Mouse (Mus musculus): ENCODE results near the gene Pdzk1ip1.

- TF ChIP-seq MAFK (IDR thresholded peaks at IDR 0.05; ENCODE audit: insufficient read depth, low read depth, low read length) (no peak), CHD2 (IDR thresholded peaks at IDR 0.05; ENCODE audit: low read depth, low read length) (no peak)
Measured at GRCm38 (mm10) chr4:115095671-115096434, 7.3 kb downstream of the Pdzk1ip1 start.

Measured in ES-E14 (cell line).